Mouse (Mus musculus): Measurements from ENCODE around the gene Dhcr7.

DNA sequence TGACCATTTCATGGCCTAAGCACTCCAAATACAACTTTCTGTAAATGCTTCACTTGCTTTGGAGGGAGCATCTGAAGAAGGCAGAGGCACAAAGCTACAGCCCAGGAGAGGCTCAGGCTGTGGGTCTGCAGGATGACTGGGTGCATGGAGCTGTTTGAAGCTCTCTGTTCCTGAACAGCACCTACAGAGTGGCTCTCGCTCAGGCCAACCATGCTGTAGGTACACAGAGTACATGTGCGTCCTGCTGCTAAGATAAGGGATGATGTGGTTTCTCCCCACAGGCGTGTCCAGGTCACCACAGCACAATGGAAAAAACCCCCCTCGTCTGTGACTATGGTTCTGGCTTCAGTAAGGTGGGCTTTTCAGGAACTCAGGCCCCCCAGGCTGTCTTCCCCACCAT lies 45.9 kb downstream of the Dhcr7 start:
- TF ChIP-seq EP300 (optimal IDR thresholded peaks at IDR 0.05) (no peak), CTCF (IDR thresholded peaks at IDR 0.05; ENCODE audit: low read depth) (no peak)

Data from stomach, postnatal 0 days (tissue).